Mouse (Mus musculus): Measurements from ENCODE around the gene Abcf3.

- no peak for TF ChIP-seq POLR2A (IDR thresholded peaks at IDR 0.05; ENCODE audit: low read depth, low read length)
- no peak for TF ChIP-seq MAX (IDR thresholded peaks at IDR 0.05; ENCODE audit: low read length)
- no peak for TF ChIP-seq MYC (IDR thresholded peaks at IDR 0.05; ENCODE audit: low read depth, low read length)
- no peak for TF ChIP-seq TCF12 (IDR thresholded peaks at IDR 0.05; ENCODE audit: low read depth, low read length)
- TF ChIP-seq KAT2A (IDR thresholded peaks at IDR 0.05; ENCODE audit: insufficient replicate concordance, low read length): no peak
- no peak for TF ChIP-seq CTCF (conservative IDR thresholded peaks at IDR 0.05 in 1 of 2, IDR thresholded peaks at IDR 0.05 in 1 of 2; ENCODE audit: low read depth in 2 of 2, low read length in 2 of 2)
- no peak for TF ChIP-seq ZC3H11A (IDR thresholded peaks at IDR 0.05; ENCODE audit: low read depth, low read length)
- no peak for TF ChIP-seq E2F4 (IDR thresholded peaks at IDR 0.05; ENCODE audit: insufficient replicate concordance, low read depth, low read length)
- no peak for TF ChIP-seq UBTF (IDR thresholded peaks at IDR 0.05; ENCODE audit: low read depth, low read length)
- no peak for TF ChIP-seq ZMIZ1 (IDR thresholded peaks at IDR 0.05; ENCODE audit: low read depth, low read length)
Measured at GRCm38 (mm10) chr16:20596687-20597441, 48.5 kb downstream of the Abcf3 start.
